10 mouse cellular contexts compared by ENCODE assay signal in the genomic region with DNA sequence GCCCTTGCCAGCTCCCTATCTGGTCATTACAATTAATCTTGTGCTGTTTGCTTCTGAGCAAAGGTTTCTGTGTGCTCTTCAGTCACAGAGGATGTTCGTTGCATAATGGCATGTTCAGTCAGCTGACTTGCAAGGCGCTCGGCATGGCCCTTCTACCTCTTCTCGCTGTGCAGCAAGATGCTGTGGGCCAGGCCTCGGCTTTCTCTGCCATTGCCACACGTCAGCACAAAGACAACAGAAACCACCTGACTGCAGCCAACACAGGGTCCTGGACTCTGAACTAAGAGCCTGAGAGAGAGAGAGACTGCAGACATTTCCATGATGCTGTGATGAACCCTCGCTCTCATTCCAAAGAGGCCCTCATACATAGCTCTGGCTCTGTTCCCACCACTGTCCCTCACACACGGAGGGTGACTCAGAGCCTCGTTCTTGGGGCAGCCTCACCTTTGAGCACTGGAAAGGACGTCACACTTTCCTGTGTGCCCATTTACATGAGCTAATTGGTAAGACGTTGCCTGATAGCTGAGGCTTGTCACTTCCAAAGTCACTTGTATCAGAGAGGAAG.
DNase-seq lines count a peak whose midpoint lies in the region; ATAC-seq lines count a peak whose summit lies in the region.
"Had no signal": no experiment of that assay in that cellular context is flagged by ENCODE, and none has a peak within 500 bp of the region (broad histone marks: within the 10 kb centered on the region; RNA-seq: fewer than 3 reads in every experiment).

No protein-coding gene starts in this region.

- 44% methylated on average over 11 of the region's 11 CpGs for WGBS in heart, embryonic 12.5 days
- 77% methylated on average over 11 of the region's 11 CpGs for WGBS in neural tube, embryonic 15.5 days
- WGBS in hindbrain, embryonic 15.5 days: 61% methylated on average over 11 of the region's 11 CpGs

- H3K36me3 ChIP-seq in heart, embryonic 12.5 days: no peaks in the 10 kb centered on the region
- H3K36me3 ChIP-seq in neural tube, embryonic 15.5 days: no peaks in the 10 kb centered on the region
- H3K36me3 ChIP-seq in hindbrain, embryonic 15.5 days: no peaks in the 10 kb centered on the region
- H3K36me3 ChIP-seq: heart, embryonic 15.5 days had no signal

- H3K9ac ChIP-seq in heart, embryonic 12.5 days: no peak overlapping the region
- no peak overlapping the region for H3K9ac ChIP-seq in neural tube, embryonic 15.5 days (replicated peaks)
- H3K9ac ChIP-seq in hindbrain, embryonic 15.5 days: no peak overlapping the region
- H3K9ac ChIP-seq: heart, embryonic 15.5 days had no signal

- no peak overlapping the region for H3K27ac ChIP-seq in heart, embryonic 12.5 days (ENCODE audit: poor library complexity, severe bottlenecking)
- 0 out of 2 replicates have a peak overlapping the region, but pooled peaks have one; percentile 18 for H3K27ac ChIP-seq in neural tube, embryonic 15.5 days (replicated peaks)
- peak overlapping the region; percentile 25; the same call in 1 of the 2 replicates for H3K27ac ChIP-seq in hindbrain, embryonic 15.5 days (replicated peaks)
- H3K27ac ChIP-seq: heart, embryonic 15.5 days; left cerebral cortex, adult 2 months had no signal

- no peaks in the 10 kb centered on the region for H3K9me3 ChIP-seq in heart, embryonic 12.5 days (replicated peaks)
- no peaks in the 10 kb centered on the region for H3K9me3 ChIP-seq in neural tube, embryonic 15.5 days (replicated peaks)
- no peaks in the 10 kb centered on the region for H3K9me3 ChIP-seq in hindbrain, embryonic 15.5 days
- H3K9me3 ChIP-seq: heart, embryonic 15.5 days had no signal

- ATAC-seq in heart, embryonic 12.5 days (ENCODE audit: insufficient number of reproducible peaks, low FRiP score): peak; percentile 18; the same call in 1 of the 2 replicates
- ATAC-seq in neural tube, embryonic 15.5 days (ENCODE audit: low FRiP score): no peak
- no peak for ATAC-seq in hindbrain, embryonic 15.5 days (ENCODE audit: low FRiP score, low read depth)

- H3K4me2 ChIP-seq in heart, embryonic 12.5 days: no peak overlapping the region
- no peak overlapping the region for H3K4me2 ChIP-seq in neural tube, embryonic 15.5 days
- H3K4me2 ChIP-seq in hindbrain, embryonic 15.5 days: no peak overlapping the region
- H3K4me2 ChIP-seq: heart, embryonic 15.5 days had no signal

- H3K4me1 ChIP-seq in heart, embryonic 12.5 days (replicated peaks): peaks cover 17% of the 10 kb centered on the region
- 0 out of 2 replicates have a peak, but pooled peaks cover 4% of the 10 kb centered on the region for H3K4me1 ChIP-seq in neural tube, embryonic 15.5 days
- H3K4me1 ChIP-seq in hindbrain, embryonic 15.5 days (replicated peaks): peaks cover 10% of the 10 kb centered on the region

- intact Hi-C loops in heart, postnatal 10 days (cut with DNase I): no loop called here
- intact Hi-C loops in left cerebral cortex, postnatal 36 days (cut with DNase I): no loop called here

- DNase-seq in heart, postnatal 10 days: no peak
- no peak for DNase-seq in neural tube, embryonic 10.5 days (ENCODE audit: extremely low spot score, low spot score)
- no peak for DNase-seq in thymus, postnatal 4 days
- no peak for DNase-seq in left cerebral cortex, postnatal 36 days (ENCODE audit: low spot score in 2 of 2)
- DNase-seq: lung, postnatal 4 days had no signal

- no peaks in the 10 kb centered on the region for H3K27me3 ChIP-seq in heart, embryonic 12.5 days (replicated peaks)
- H3K27me3 ChIP-seq in neural tube, embryonic 15.5 days (replicated peaks): no peaks in the 10 kb centered on the region
- H3K27me3 ChIP-seq in hindbrain, embryonic 15.5 days: no peaks in the 10 kb centered on the region
- H3K27me3 ChIP-seq: heart, embryonic 15.5 days had no signal

- no peak overlapping the region for H3K4me3 ChIP-seq in heart, embryonic 12.5 days
- no peak overlapping the region for H3K4me3 ChIP-seq in neural tube, embryonic 15.5 days (replicated peaks)
- no peak overlapping the region for H3K4me3 ChIP-seq in hindbrain, embryonic 15.5 days
- H3K4me3 ChIP-seq: heart, embryonic 15.5 days; left cerebral cortex, adult 2 months had no signal
